Mouse (Mus musculus) lung, postnatal 14 days (tissue): ENCODE measurements around the gene Myo1a.
"Not testable (repeated sequence)": the region's sequence is repeated elsewhere in the genome, so short reads cannot be mapped to it uniquely, and the experiment has no call there.

ENCODE experiments used
- DNase-seq: peaks from one replicate; pipeline ENCODE4 v3.0.0; 2021

Myo1a gene

DNA sequence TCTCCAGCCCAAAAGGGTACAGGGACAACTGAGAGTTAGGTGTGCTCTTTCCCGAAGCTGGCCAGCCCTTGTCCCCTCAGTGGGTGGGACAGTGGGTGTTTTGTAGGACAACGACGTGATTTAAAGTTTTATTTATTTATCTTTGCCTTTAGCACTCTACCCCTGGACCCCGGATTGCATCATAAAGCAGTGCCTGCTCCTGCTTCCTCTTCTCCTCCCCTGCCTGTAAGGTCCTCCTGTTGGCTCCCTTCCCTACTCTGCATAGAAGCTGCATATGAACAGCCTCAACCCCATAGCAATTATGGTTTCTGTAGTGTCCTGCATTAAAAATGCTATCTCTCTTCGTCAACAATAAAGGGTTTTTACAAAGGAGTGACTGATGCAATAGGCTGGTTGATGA lies 26.4 kb downstream of the Myo1a start:
- no peak for DNase-seq

- DNase-seq = no peak
These were observed 29.5 kb downstream of the Myo1a start for GRCm38 (mm10) chr10:127734434-127734833.

DNA sequence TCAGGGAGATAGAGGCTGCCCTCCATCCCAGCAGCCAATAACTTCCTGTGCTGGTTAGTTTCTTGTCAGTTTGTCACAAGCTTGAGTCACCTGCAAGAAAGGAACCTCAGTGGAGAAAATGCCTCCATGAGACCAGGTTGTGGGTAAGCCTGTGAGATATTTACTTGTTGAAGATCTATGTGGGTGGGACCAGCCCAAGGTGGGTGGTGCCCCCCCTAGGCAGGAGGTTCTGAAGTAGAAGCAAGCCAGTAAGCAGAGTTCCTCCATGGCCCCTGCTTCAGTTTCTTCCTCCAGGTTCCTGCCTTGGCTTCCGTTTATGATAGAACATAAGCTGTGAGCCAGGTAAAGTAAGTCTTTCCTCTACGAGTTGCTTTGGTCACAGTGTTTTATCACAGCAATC lies 31.3 kb downstream of the Myo1a start:
- no peak for DNase-seq

DNA sequence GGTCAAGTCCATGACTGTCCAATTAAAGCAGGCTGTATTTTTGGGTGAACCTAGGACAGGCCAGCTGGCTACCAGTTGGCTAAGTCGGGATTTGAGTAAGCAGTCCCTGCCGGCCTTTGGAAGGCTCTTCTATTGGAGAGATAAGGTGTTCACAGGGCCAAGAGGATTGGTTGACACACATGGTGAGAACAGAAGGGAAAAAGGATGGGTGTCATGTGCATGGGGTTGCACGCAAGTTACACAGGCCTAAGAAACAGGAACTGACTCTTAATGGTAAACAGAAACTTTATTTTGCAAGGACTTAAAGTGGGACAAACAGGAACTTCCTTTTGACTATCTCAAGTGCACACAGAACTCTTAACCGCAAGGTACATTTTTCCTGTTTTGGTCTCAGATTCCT lies 31.9 kb downstream of the Myo1a start:
- DNase-seq = no peak

GRCm38 (mm10) chr10:127737552-127737951 lies 32.6 kb downstream of the Myo1a start:
- DNase-seq = no peak

- peak; percentile 62 for DNase-seq
These were observed 33.3 kb downstream of the Myo1a start for GRCm38 (mm10) chr10:127738151-127738882.

- peak; percentile 84 for DNase-seq
These were observed 34.2 kb downstream of the Myo1a start, which contains the start of gene Zbtb39 for GRCm38 (mm10) chr10:127739083-127739660. Gene Zbtb39 (plus strand): TSS chr10:127739538.

GRCm38 (mm10) chr10:127739661-127740161 lies 34.7 kb downstream of the Myo1a start:
- peak; percentile 27 for DNase-seq

- DNase-seq = peak; percentile 60
These were observed 39.7 kb downstream of the Myo1a start for GRCm38 (mm10) chr10:127744661-127745060.

DNA sequence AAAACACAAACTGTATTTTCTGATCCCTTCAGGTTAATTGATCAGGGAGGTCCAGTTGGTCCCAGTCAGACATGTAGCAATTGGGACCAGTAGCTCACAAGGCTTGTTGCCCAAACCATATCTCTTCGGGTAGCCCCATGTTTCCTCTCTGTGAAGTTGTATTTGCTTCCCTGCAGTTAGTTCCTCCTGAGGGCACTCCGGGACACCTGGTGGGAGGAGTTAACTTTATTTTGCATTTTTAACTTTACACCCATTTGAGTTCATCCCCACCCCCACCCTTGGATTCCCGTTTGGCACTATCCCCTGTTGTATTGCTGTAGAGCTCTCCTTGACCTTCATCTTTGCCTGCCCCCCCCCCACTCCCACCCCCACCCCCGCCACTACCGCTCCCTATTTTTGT lies 40.9 kb downstream of the Myo1a start:
- DNase-seq = no peak

- DNase-seq = no peak
These were observed 42.3 kb downstream of the Myo1a start for GRCm38 (mm10) chr10:127747254-127747653.

DNA sequence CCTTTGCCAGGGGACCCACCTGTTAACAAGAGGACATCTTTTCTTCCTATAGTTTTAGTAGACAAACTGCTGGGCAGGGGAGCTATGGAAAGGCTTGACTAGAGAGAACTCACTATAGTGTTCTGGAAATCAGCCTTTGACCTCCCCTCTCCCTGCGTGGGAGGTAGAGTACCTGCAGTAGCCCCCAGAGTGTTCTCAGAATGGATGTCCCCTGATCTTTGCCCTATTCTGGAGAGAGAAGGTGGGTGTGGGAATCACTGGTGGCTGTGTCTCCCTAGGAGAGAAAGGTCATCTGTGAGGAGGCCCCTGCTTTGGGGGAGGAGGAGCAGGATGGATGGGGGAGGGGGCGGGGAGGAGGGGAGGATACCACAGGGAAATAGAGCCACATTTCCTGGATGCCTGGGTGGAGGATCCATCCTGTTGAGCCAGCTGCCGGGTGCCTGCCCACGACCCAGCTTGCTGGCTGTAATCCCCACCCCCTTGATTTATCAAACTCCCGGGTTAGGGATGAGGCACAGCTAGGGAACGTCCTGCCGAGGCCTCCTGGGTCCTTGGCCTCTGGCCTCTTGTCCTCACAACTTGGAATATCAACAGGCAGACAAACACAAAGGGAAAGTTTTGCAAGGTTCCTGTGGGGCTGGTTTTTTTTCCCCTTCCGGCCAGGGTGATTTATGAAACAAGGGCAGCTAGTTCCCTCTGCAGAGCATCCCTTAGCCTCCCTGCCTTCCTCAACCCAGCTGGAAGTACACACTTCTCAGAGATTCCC lies 44.1 kb downstream of the Myo1a start:
- DNase-seq = peak; percentile 37

- DNase-seq = no peak
These were observed 45.3 kb downstream of the Myo1a start for GRCm38 (mm10) chr10:127750136-127750777.

DNA sequence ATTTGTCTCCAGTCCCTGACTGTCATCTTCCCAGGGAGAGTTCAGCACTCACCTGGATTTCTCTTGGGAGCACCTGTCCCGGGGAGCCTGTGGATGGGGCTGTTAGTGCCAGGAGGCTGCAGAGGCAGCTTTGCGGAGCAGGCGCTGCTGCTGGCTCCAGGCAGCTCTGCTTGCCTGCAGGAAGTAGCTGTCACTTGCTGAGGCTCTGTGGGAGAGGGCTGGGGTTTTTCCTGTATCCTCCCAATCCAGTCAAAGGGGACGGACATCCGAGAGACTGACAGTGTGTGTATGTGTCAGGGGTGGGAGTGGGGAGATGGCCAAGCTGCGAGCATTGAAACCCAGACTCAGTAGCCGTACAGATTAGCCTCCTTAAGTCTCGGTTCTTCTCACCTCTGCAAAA lies 46.6 kb downstream of the Myo1a start, which contains the start of gene Gpr182:
Gpr182 (minus strand) TSS at position 185 of the 400 bp plus-strand sequence.
- peak; percentile 58 for DNase-seq

DNA sequence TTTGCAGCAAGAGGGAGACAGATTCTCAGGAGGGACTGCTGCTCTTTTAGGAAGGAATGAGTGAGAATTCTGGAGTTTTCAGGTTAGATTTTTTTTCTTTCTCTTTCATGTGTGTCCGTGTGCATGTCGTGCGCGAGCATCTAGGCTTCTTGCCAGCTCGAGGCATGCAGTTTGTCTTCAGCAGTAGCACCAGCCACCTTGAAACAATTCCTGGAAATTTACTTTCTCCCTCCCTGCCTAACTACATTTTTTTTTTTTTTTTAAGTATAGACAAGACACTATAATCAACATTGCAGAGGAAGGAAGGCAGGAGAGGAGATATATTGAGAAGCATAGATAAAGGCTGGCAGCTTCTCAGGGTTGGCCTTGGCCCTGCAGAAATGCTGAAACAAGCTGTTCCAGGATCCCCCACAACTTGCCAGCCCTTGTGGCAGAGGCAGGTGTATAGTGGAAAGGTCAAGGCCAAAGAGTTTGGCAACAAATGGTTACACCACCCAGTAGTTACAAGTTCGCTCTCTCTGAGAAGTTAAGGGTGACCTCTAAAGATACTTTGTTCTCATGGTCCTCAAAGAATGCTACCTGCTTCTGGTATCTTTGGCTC lies 49.7 kb downstream of the Myo1a start:
- peak; percentile 58 for DNase-seq

- no peak for DNase-seq
These were observed 50.3 kb downstream of the Myo1a start for GRCm38 (mm10) chr10:127755246-127755645.

- DNase-seq = peak; percentile 48
These were observed 50.9 kb downstream of the Myo1a start for GRCm38 (mm10) chr10:127755770-127756468.

GRCm38 (mm10) chr10:127759181-127760110 lies 54.5 kb downstream of the Myo1a start, which contains the start of the genes Rdh1 and Rdh16f1:
Gene Rdh1 (plus strand): TSS chr10:127759721.
Gene Rdh16f1 (plus strand): TSS chr10:127759787.
- no peak for DNase-seq

DNA sequence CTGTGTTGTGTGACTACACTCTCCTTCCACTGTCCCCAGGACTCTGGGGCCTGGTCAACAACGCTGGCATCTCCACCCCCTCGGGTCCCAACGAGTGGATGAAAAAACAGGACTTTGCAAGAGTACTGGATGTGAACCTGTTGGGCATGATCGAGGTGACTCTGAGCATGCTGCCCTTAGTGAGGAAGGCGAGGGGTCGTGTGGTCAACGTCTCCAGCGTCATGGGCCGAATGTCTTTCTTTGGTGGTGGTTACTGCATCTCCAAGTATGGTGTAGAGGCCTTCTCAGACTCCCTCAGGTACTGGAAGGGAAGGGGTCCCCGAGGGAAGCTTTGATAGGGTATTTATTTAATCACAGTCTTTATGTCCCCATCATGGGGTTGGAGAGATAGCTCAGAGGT lies 58.0 kb downstream of the Myo1a start:
- not testable (repeated sequence) for DNase-seq

GRCm38 (mm10) chr10:127763914-127764680 lies 59.1 kb downstream of the Myo1a start:
- DNase-seq = no peak
